Mouse (Mus musculus) megakaryocyte, embryonic 14.5 days (primary cell): ENCODE measurements around the gene Ppif. TPM values are rescaled to one million over a fixed set of nuclear protein-coding genes. Genes with fewer than 3 reads are reported as not detected.

Experiments
- H3K27me3 ChIP-seq: replicated peaks from 2 replicates; pipeline ENCODE3; 2012; ENCODE audit warnings: inconsistent platforms
- H3K36me3 ChIP-seq: replicated peaks from 2 replicates; pipeline ENCODE3; 2012; ENCODE audit warnings: low read length, inconsistent platforms, mixed read lengths
- H3K4me1 ChIP-seq: 2 replicates; pipeline ENCODE4 v1.6.1; 2012; ENCODE audit warnings: inconsistent platforms
- H3K4me3 ChIP-seq: replicated peaks from 2 replicates; pipeline ENCODE3; 2012; ENCODE audit warnings: moderate library complexity, mild to moderate bottlenecking, inconsistent platforms
- H3K9me3 ChIP-seq: 2 replicates; pipeline ENCODE4 v1.6.1; 2012; ENCODE audit warnings: inconsistent platforms
- FLI1 ChIP-seq: IDR thresholded peaks from 2 replicates; pipeline ENCODE4 v1.6.1; 2012; ENCODE audit warnings: low read length, inconsistent platforms, mixed read lengths
- GATA1 ChIP-seq: IDR thresholded peaks from 3 replicates; pipeline ENCODE4 v1.6.1; 2012; ENCODE audit warnings: mixed read lengths, low read length, inconsistent platforms, borderline replicate concordance
- polyA plus RNA-seq: library from polyadenylated mRNA; stranded (reverse); fragments of >175 nt; gene quantifications from 2 replicates; pipeline ENCODE4 v1.2.3, GENCODE M21; 2012; ENCODE audit warnings: low replicate concordance; ENCODE audit not compliant: insufficient read depth

The Ppif gene
- polyA plus RNA-seq, 1 experiment, result 237 TPM

- Histone ChIP-seq H3K9me3 (no peaks in the 10 kb centered on the region), H3K27me3 (no peaks in the 10 kb centered on the region), H3K4me1 (peaks cover 40% of the 10 kb centered on the region), H3K36me3 (peaks cover 91% of the 10 kb centered on the region), H3K4me3 (no peak overlapping the region)
- TF ChIP-seq FLI1 (no peak), GATA1 (no peak)
Observed at GRCm38 (mm10) chr14:25664310-25664695, 29.7 kb upstream of the Ppif start.

GRCm38 (mm10) chr14:25665314-25665970 lies 28.5 kb upstream of the Ppif start:
- no peak overlapping the region for H3K4me3 ChIP-seq
- peaks cover 51% of the 10 kb centered on the region for H3K4me1 ChIP-seq
- H3K36me3 ChIP-seq, result peaks cover 88% of the 10 kb centered on the region
- H3K27me3 ChIP-seq, result no peaks in the 10 kb centered on the region
- H3K9me3 ChIP-seq, result no peaks in the 10 kb centered on the region
- TF ChIP-seq FLI1, result no peak
- TF ChIP-seq GATA1, result no peak

- no peaks in the 10 kb centered on the region for H3K9me3 ChIP-seq
- H3K4me3 ChIP-seq, result peak overlapping the region; percentile 66
- peaks cover 76% of the 10 kb centered on the region for H3K36me3 ChIP-seq
- H3K4me1 ChIP-seq, result peaks cover 41% of the 10 kb centered on the region
- TF ChIP-seq FLI1, result no peak
- no peak for TF ChIP-seq GATA1
- H3K27me3 ChIP-seq, result no peaks in the 10 kb centered on the region
Observed at GRCm38 (mm10) chr14:25666668-25667376, 27.1 kb upstream of the Ppif start.

- H3K4me1 ChIP-seq, result peaks cover 46% of the 10 kb centered on the region
- TF ChIP-seq FLI1 (no peak), GATA1 (no peak)
- H3K36me3 ChIP-seq, result peaks cover 68% of the 10 kb centered on the region
- peak overlapping the region; percentile 62 for H3K4me3 ChIP-seq
- H3K9me3 ChIP-seq, result no peaks in the 10 kb centered on the region
- peaks cover 5% of the 10 kb centered on the region for H3K27me3 ChIP-seq
Observed at GRCm38 (mm10) chr14:25667587-25667986, 26.4 kb upstream of the Ppif start.

GRCm38 (mm10) chr14:25679625-25680024 lies 14.3 kb upstream of the Ppif start:
- H3K9me3 ChIP-seq, result no peaks in the 10 kb centered on the region
- H3K27me3 ChIP-seq, result peaks cover 46% of the 10 kb centered on the region
- H3K4me1 ChIP-seq, result peaks cover 51% of the 10 kb centered on the region
- no peak for TF ChIP-seq FLI1
- TF ChIP-seq GATA1, result no peak
- peak overlapping the region; percentile 43 for H3K4me3 ChIP-seq
- no peaks in the 10 kb centered on the region for H3K36me3 ChIP-seq

GRCm38 (mm10) chr14:25682020-25682419 lies 11.9 kb upstream of the Ppif start:
- Histone ChIP-seq H3K36me3 (no peaks in the 10 kb centered on the region), H3K4me3 (peak overlapping the region; percentile 77), H3K9me3 (no peaks in the 10 kb centered on the region), H3K27me3 (peaks cover 39% of the 10 kb centered on the region), H3K4me1 (peaks cover 75% of the 10 kb centered on the region)
- TF ChIP-seq GATA1 (no peak), FLI1 (no peak)

- no peak for TF ChIP-seq FLI1
- TF ChIP-seq GATA1, result no peak
- Histone ChIP-seq H3K4me3 (no peak overlapping the region), H3K4me1 (peaks cover 78% of the 10 kb centered on the region), H3K9me3 (no peaks in the 10 kb centered on the region), H3K27me3 (peaks cover 19% of the 10 kb centered on the region), H3K36me3 (peaks cover 2% of the 10 kb centered on the region)
Observed at GRCm38 (mm10) chr14:25686216-25686945, 7.6 kb upstream of the Ppif start.

GRCm38 (mm10) chr14:25686983-25687901 lies 6.7 kb upstream of the Ppif start:
- peaks cover 23% of the 10 kb centered on the region for H3K27me3 ChIP-seq
- H3K4me3 ChIP-seq, result no peak overlapping the region
- H3K9me3 ChIP-seq, result no peaks in the 10 kb centered on the region
- TF ChIP-seq FLI1, result no peak
- TF ChIP-seq GATA1, result no peak
- peaks cover 11% of the 10 kb centered on the region for H3K36me3 ChIP-seq
- H3K4me1 ChIP-seq, result peaks cover 78% of the 10 kb centered on the region

GRCm38 (mm10) chr14:25693271-25693887 lies 575 bp upstream of the Ppif start:
- Histone ChIP-seq H3K9me3 (no peaks in the 10 kb centered on the region), H3K4me3 (peak overlapping the region; percentile 97), H3K36me3 (peaks cover 51% of the 10 kb centered on the region), H3K27me3 (peaks cover 17% of the 10 kb centered on the region), H3K4me1 (peaks cover 80% of the 10 kb centered on the region)
- no peak for TF ChIP-seq FLI1

GRCm38 (mm10) chr14:25694569-25694897 lies 579 bp downstream of the Ppif start:
- TF ChIP-seq FLI1 (no peak), GATA1 (no peak)
- H3K36me3 ChIP-seq, result peaks cover 63% of the 10 kb centered on the region
- no peaks in the 10 kb centered on the region for H3K9me3 ChIP-seq
- H3K4me3 ChIP-seq, result peak overlapping the region; percentile 97
- peaks cover 80% of the 10 kb centered on the region for H3K4me1 ChIP-seq
- peaks cover 14% of the 10 kb centered on the region for H3K27me3 ChIP-seq
